In the genomic region with DNA sequence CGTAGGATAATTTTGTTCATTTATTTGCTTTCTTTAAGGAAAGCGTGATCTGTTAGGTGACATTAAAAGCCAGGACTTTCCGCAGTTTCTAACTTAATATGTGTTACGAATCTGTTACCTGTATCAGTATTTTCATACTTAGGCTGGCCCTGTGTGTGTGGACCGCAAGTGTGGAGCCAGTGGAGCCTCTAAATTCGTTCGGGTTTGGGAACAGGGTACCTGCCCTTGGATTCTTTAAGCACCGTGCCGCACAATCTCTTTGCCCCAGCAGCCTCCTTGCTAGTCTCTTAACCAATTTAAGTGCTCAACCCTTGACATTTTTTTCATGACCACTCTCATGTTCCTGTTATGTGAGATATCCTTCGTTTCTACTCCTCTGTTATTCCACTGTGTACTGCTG, we compare ENCODE assay signal across 8 mouse cellular contexts. TPM values are rescaled to one million over a fixed set of nuclear protein-coding genes. Genes with fewer than 3 reads are reported as not detected.
DNase-seq lines count a peak whose midpoint lies in the region; ATAC-seq and TF ChIP-seq lines count a peak whose summit lies in the region.

No protein-coding gene starts in this region.

- peak overlapping the region; percentile 97 for H3K9ac ChIP-seq in CH12.LX (ENCODE audit: insufficient read depth, low read depth)
- H3K9ac ChIP-seq in heart, embryonic 15.5 days = peak overlapping the region; percentile 93
- H3K9ac ChIP-seq in liver, postnatal 0 days (replicated peaks) = peak overlapping the region; percentile 99

- H3K4me3 ChIP-seq in CH12.LX (replicated peaks in 1 of 3; ENCODE audit: low read depth in 2 of 3, low read length in 2 of 3, poor library complexity in 1 of 3) = peak overlapping the region; percentile 78 to 97 (median 90)
- peak overlapping the region; percentile 79 for H3K4me3 ChIP-seq in heart, embryonic 15.5 days
- peak overlapping the region; percentile 98 for H3K4me3 ChIP-seq in liver, postnatal 0 days (ENCODE audit: low read depth, low read length)

- TF ChIP-seq RAD21 in CH12.LX (IDR thresholded peaks at IDR 0.05; ENCODE audit: low read depth, low read length) = no peak

- no peak for TF ChIP-seq CTCF in CH12.LX (conservative IDR thresholded peaks at IDR 0.05 in 1 of 2, IDR thresholded peaks at IDR 0.05 in 1 of 2; ENCODE audit: low read depth in 2 of 2, low read length in 2 of 2)
- TF ChIP-seq CTCF in liver, postnatal 0 days (IDR thresholded peaks at IDR 0.05; ENCODE audit: low read depth) = no peak

- peak; percentile 81 for DNase-seq in heart, adult 11 months
- no peak for DNase-seq in heart, postnatal 25 days (ENCODE audit: low spot score)
- DNase-seq in CH12.LX (ENCODE audit: extremely low read depth) = no peak
- no peak for DNase-seq in liver, postnatal 0 days
- no peak for DNase-seq in right cerebral cortex, postnatal 4 days
- DNase-seq in layer of hippocampus, postnatal 10 days (ENCODE audit: low spot score in 2 of 2) = no peak
- DNase-seq in spleen, postnatal 14 days (ENCODE audit: low spot score in 2 of 2) = no peak

- peaks cover 60% of the 10 kb centered on the region for H3K79me2 ChIP-seq in CH12.LX (replicated peaks; ENCODE audit: control insufficient read depth, extremely low read depth, insufficient read depth, poor library complexity, severe bottlenecking)

- 32% methylated on average over 10 of the region's 10 CpGs for WGBS in heart, embryonic 15.5 days
- 36% methylated on average over 10 of the region's 10 CpGs for WGBS in liver, postnatal 0 days (ENCODE audit: insufficient replicate concordance)

- in situ Hi-C loops in CH12.LX (cut with MboI; ENCODE audit: low pct_ligation_motif_present, low pct_unique_long_range_greater_than_20kb, low sequenced_read_pairs) = no loop called here

- TF ChIP-seq POLR2A in CH12.LX (IDR thresholded peaks at IDR 0.05; ENCODE audit: low read depth, low read length) = no peak

- dilution Hi-C loops in CH12.LX (cut with MboI; ENCODE audit: extremely low pct_ligation_motif_present, extremely low pct_unique_long_range_greater_than_20kb, low sequenced_read_pairs) = no loop called here

- intact Hi-C loops in heart, postnatal 25 days (cut with DNase I) = loop anchor here (2.0 kb wide), 1 partner anchor 59 kb away; no protein-coding TSS in a partner anchor

- H3K36me3 ChIP-seq in CH12.LX (replicated peaks in 1 of 2; ENCODE audit: control insufficient read depth in 1 of 2, insufficient read depth in 1 of 2, low read length in 1 of 2) = peaks cover 17 to 52% of the 10 kb centered on the region in 2 experiments
- H3K36me3 ChIP-seq in heart, embryonic 15.5 days = peaks cover 12% of the 10 kb centered on the region; the same call in 1 of the 2 replicates
- H3K36me3 ChIP-seq in liver, postnatal 0 days (replicated peaks; ENCODE audit: insufficient read depth, low read length) = peaks cover 15% of the 10 kb centered on the region

- ATAC-seq in heart, embryonic 15.5 days (replicated peaks; ENCODE audit: insufficient number of reproducible peaks, insufficient read depth, low FRiP score, low read depth) = no peak
- ATAC-seq in liver, postnatal 0 days = no peak

- H3K9me3 ChIP-seq in CH12.LX (replicated peaks; ENCODE audit: low read length) = no peaks in the 10 kb centered on the region
- H3K9me3 ChIP-seq in heart, embryonic 15.5 days (replicated peaks) = no peaks in the 10 kb centered on the region
- no peaks in the 10 kb centered on the region for H3K9me3 ChIP-seq in liver, postnatal 0 days (ENCODE audit: low read length)

- peaks cover 7 to 41% of the 10 kb centered on the region in 2 experiments; a peak in 3 of 4 replicates for H3K4me1 ChIP-seq in CH12.LX (ENCODE audit: control insufficient read depth in 1 of 2, insufficient read depth in 2 of 2)
- H3K4me1 ChIP-seq in heart, embryonic 15.5 days (replicated peaks) = peaks cover 33% of the 10 kb centered on the region
- H3K4me1 ChIP-seq in liver, postnatal 0 days (ENCODE audit: insufficient read depth) = peaks cover 19% of the 10 kb centered on the region

- no peak for TF ChIP-seq EP300 in CH12.LX (IDR thresholded peaks at IDR 0.05; ENCODE audit: low read length)
- no peak for TF ChIP-seq EP300 in liver, postnatal 0 days (IDR thresholded peaks at IDR 0.05; ENCODE audit: low read depth)

- H3K4me2 ChIP-seq in CH12.LX (ENCODE audit: insufficient read depth, low read depth, poor library complexity, severe bottlenecking) = peak overlapping the region; percentile 85
- peak overlapping the region; percentile 68 for H3K4me2 ChIP-seq in heart, embryonic 15.5 days
- peak overlapping the region; percentile 86 for H3K4me2 ChIP-seq in liver, postnatal 0 days (ENCODE audit: low read depth, low read length)

- H3K27ac ChIP-seq in CH12.LX (ENCODE audit: insufficient read depth, low read depth) = no peak overlapping the region
- H3K27ac ChIP-seq in heart, embryonic 15.5 days = no peak overlapping the region
- H3K27ac ChIP-seq in liver, postnatal 0 days (ENCODE audit: low read depth) = peak overlapping the region; percentile 100

- H3K27me3 ChIP-seq in CH12.LX (replicated peaks) = no peaks in the 10 kb centered on the region
- H3K27me3 ChIP-seq in heart, embryonic 15.5 days = no peaks in the 10 kb centered on the region
- no peaks in the 10 kb centered on the region for H3K27me3 ChIP-seq in liver, postnatal 0 days (ENCODE audit: insufficient read depth, low read length)

TF ChIP-seq in CH12.LX, 34 proteins besides CTCF, POLR2A, EP300 and RAD21:
- TF ChIP-seq MEF2A (IDR thresholded peaks at IDR 0.05; ENCODE audit: borderline replicate concordance, low read depth, low read length) (no peak), MAFK (IDR thresholded peaks at IDR 0.05; ENCODE audit: insufficient replicate concordance, low read length) (no peak), BHLHE40 (IDR thresholded peaks at IDR 0.05; ENCODE audit: low read depth, low read length) (no peak), ETS1 (conservative IDR thresholded peaks at IDR 0.05; ENCODE audit: low read depth, low read length) (no peak), USF2 (conservative IDR thresholded peaks at IDR 0.05; ENCODE audit: low read depth, low read length) (no peak), GABPA (IDR thresholded peaks at IDR 0.05; ENCODE audit: insufficient replicate concordance, low read depth, low read length) (no peak), USF1 (IDR thresholded peaks at IDR 0.05; ENCODE audit: low read depth, low read length) (no peak), SIN3A (IDR thresholded peaks at IDR 0.05; ENCODE audit: low read length) (no peak)

RNA-seq across cellular contexts. Expression of gene Dnajc5, which starts 1.2 kb away (rescaled TPM):
- total RNA-seq in heart, postnatal 25 days (2021) = 10 to 100 TPM; 65.4 to 67.8 TPM
- total RNA-seq in CH12.LX (2012; rRNA removed) (54.5 and 57.6 TPM in 2 replicates), CH12.LX (2014; rRNA removed) (45.5 and 51.1 TPM in 2 replicates)
- polyA plus RNA-seq in CH12.LX (2012; ENCODE audit: insufficient read length, low read depth) = 54.6 and 62.7 TPM in 2 replicates
- 70.3 and 83.3 TPM in 2 replicates for polyA plus RNA-seq in heart, embryonic 15.5 days (2015; fragmentation: Nextera tagmentation; extraction: Ambion mirVana)
- 20.5 and 24.7 TPM in 2 replicates for polyA plus RNA-seq in liver, postnatal 0 days (2015; fragmentation: Nextera tagmentation; extraction: Ambion mirVana)
- 100 to 1,000 TPM; 253 to 296 TPM for total RNA-seq in layer of hippocampus, postnatal 10 days (2021)

RNA-seq across cellular contexts. Expression of gene Tpd52l2, which starts 24.5 kb away (rescaled TPM):
- 10 to 100 TPM; 59.7 to 66.0 TPM for total RNA-seq in heart, postnatal 25 days (2021)
- total RNA-seq in CH12.LX (2012; rRNA removed) = 80.7 and 90.4 TPM in 2 replicates
- total RNA-seq in CH12.LX (2014; rRNA removed) = 126 and 127 TPM in 2 replicates
- polyA plus RNA-seq in CH12.LX (2012; ENCODE audit: insufficient read length, low read depth) = 92.0 and 92.1 TPM in 2 replicates
- 105 and 117 TPM in 2 replicates for polyA plus RNA-seq in heart, embryonic 15.5 days (2015; fragmentation: Nextera tagmentation; extraction: Ambion mirVana)
- polyA plus RNA-seq in liver, postnatal 0 days (2015; fragmentation: Nextera tagmentation; extraction: Ambion mirVana) = 51.8 and 52.5 TPM in 2 replicates
- total RNA-seq in layer of hippocampus, postnatal 10 days (2021) = 10 to 100 TPM; 75.7 to 87.8 TPM

RNA-seq across cellular contexts. Expression of gene Abhd16b, which starts 28.5 kb away (rescaled TPM):
- not detected for total RNA-seq in heart, postnatal 25 days (2021)
- 0.13 TPM in 1 of 2 replicates, not detected in the other for total RNA-seq in CH12.LX (2012; rRNA removed)
- total RNA-seq in CH12.LX (2014; rRNA removed) = not detected in 2 replicates
- polyA plus RNA-seq in CH12.LX (2012; ENCODE audit: insufficient read length, low read depth) = 0.45 TPM in 1 of 2 replicates, not detected in the other
- 0.10 and 0.26 TPM in 2 replicates for polyA plus RNA-seq in heart, embryonic 15.5 days (2015; fragmentation: Nextera tagmentation; extraction: Ambion mirVana)
- 0.06 and 0.08 TPM in 2 replicates for polyA plus RNA-seq in liver, postnatal 0 days (2015; fragmentation: Nextera tagmentation; extraction: Ambion mirVana)
- total RNA-seq in layer of hippocampus, postnatal 10 days (2021) = not detected
